ENCODE assay signal across 17 mouse cellular contexts in the genomic region with DNA sequence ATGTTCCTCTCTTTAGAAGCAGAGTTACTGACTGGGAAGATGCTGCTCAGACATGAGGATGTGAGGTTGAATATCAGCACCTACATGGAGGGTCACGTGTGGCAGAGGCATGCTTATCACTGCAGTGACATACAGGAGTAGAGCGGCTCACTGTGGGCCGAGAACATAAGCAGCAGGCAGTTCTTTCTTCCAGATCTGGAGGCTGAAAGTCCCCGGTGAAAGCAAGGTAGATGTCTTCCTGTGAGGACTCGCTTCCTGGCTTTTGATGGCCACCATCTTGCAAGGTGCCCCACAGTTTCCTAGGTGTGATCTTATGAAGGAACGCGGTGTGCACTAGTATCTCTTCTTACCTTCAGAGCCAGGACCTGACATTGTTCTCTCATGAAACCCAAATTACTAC.
"Had no signal": no experiment of that assay in that cellular context is flagged by ENCODE, and none has a peak within 500 bp of the region (broad histone marks: within the 10 kb centered on the region; RNA-seq: fewer than 3 reads in every experiment).

No protein-coding gene starts in this region.

- H3K4me2 ChIP-seq: kidney, embryonic 15.5 days; limb, embryonic 15.5 days; liver, embryonic 12.5 days; lung, embryonic 14.5 days; neural tube, embryonic 12.5 days had no signal

- H3K27me3 ChIP-seq: liver, embryonic 12.5 days; neural tube, embryonic 12.5 days had no signal

- H3K9me3 ChIP-seq: kidney, embryonic 15.5 days; limb, embryonic 15.5 days; liver, embryonic 12.5 days; neural tube, embryonic 12.5 days had no signal

- H3K9ac ChIP-seq: kidney, embryonic 15.5 days; limb, embryonic 15.5 days; liver, embryonic 12.5 days; lung, embryonic 14.5 days; neural tube, embryonic 12.5 days had no signal

- H3K36me3 ChIP-seq: kidney, embryonic 15.5 days; limb, embryonic 15.5 days; liver, embryonic 12.5 days; neural tube, embryonic 12.5 days had no signal

- ATAC-seq: intestine, embryonic 16.5 days; liver, embryonic 12.5 days had no signal

- H3K27ac ChIP-seq: kidney, embryonic 15.5 days; limb, embryonic 15.5 days; liver, embryonic 12.5 days; neural tube, embryonic 12.5 days had no signal

- H3K4me1 ChIP-seq: liver, embryonic 12.5 days had no signal

- DNase-seq: kidney, adult 2 months; kidney, postnatal 14 days; layer of hippocampus, adult 9-11 months; layer of hippocampus, postnatal 36 days; lung, embryonic 14.5 days; lung, postnatal 10 days; lung, postnatal 4 days; right cerebral cortex, postnatal 4 days; spleen, adult 18-20 months; thymus, adult 2 months; thymus, postnatal 25 days had no signal

- H3K4me3 ChIP-seq: kidney, embryonic 15.5 days; limb, embryonic 15.5 days; liver, embryonic 12.5 days; myocyte; neural tube, embryonic 12.5 days had no signal
